Mouse (Mus musculus) heart, postnatal 25 days (tissue): ENCODE data around the gene Bgn. TPM values are rescaled to one million over a fixed set of nuclear protein-coding genes. Genes with fewer than 3 reads are reported as not detected.
"Not testable (repeated sequence)": the region's sequence is repeated elsewhere in the genome, so short reads cannot be mapped to it uniquely, and the experiment has no call there.

Experiments used
- DNase-seq: peaks from one replicate; pipeline ENCODE4 v3.0.0; 2022; ENCODE audit warnings: low spot score
- intact Hi-C: fragments of 180-260 bp; cut with DNase I; formaldehyde crosslinking; loops from one replicate; pipeline ENCODE4 v1.15.1; 2025
- total RNA-seq, 2 experiments: library from RNA; stranded (reverse); gene quantifications; 2 replicates each; pipeline ENCODE4 v1.2.3; 2021

The Bgn gene
- total RNA-seq, 2 experiments from 2014 or later, result 213 to 224 TPM

DNA sequence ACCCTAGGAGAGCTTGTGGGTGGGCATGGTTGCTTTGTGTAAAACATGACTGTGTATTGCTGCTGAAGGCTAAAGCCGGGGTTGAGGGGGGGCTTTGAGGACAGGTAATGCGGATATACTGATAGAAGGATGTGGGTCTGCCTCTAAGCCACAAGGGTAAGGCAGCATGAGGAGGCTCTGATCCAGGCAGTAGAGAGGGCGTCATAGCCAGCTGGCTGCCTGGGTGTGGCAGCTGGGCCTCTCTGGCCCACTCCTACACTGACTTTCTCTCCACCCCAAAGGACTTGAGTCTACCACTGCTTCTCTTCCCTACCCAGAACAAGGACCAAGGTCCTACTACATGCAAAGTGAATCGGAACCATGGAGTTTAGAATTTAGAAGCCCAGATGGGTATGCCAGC lies 1.5 kb downstream of the Bgn start:
- intact Hi-C loops, result no loop called here
- DNase-seq, result no peak

GRCm38 (mm10) chrX:73486920-73487319 lies 3.5 kb downstream of the Bgn start:
- DNase-seq, result no peak
- intact Hi-C loops, result no loop called here

- intact Hi-C loops, result loop anchor here (5.0 kb wide), 1 partner anchor 178 kb away; no protein-coding TSS in a partner anchor
- DNase-seq, result no peak
Measured at GRCm38 (mm10) chrX:73490186-73490585, 6.8 kb downstream of the Bgn start.

DNA sequence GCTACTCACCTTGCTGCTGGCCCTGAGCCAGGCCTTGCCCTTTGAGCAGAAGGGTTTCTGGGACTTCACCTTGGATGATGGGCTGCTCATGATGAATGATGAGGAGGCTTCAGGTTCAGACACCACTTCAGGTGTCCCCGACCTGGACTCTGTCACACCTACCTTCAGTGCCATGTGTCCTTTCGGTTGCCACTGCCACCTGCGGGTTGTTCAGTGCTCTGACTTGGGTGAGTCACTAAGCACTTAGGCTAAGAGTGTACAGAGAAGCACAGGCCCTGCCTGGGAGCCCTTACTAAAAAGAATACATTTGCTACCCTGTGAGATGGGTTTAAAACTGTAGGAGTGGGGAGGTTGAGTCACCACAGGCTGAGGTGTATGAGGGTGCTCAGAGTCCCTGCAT lies 7.4 kb downstream of the Bgn start:
- DNase-seq, result no peak
- intact Hi-C loops, result loop anchor here (5.0 kb wide), 1 partner anchor 179 kb away; no protein-coding TSS in a partner anchor

DNA sequence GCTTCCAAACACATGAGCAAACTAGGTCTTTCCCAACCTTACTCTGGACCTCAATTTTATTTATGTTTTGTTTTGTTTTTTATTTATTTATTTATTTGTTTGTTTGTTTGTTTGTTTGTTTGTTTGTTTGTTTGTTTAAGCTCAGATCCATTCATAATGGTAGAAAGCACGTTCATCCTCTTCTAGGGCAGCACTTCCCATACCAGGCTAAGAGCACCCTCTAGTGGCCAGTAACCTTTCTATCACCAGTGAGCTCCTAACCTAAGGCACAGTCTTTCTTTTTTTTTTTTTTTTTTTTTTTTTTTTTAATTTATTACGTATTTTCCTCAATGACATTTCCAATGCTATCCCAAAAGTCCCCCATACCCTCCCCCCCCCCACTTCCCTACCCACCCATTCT lies 10.2 kb downstream of the Bgn start:
- intact Hi-C loops, result loop anchor here (1.0 to 5.0 kb wide), 3 partner anchors 41 to 439 kb away; no protein-coding TSS in a partner anchor
- DNase-seq, result not testable (repeated sequence)

GRCm38 (mm10) chrX:73496746-73497145 lies 13.3 kb downstream of the Bgn start:
- intact Hi-C loops, result loop anchor here (5.0 kb wide), 1 partner anchor 489 kb away; no protein-coding TSS in a partner anchor

DNA sequence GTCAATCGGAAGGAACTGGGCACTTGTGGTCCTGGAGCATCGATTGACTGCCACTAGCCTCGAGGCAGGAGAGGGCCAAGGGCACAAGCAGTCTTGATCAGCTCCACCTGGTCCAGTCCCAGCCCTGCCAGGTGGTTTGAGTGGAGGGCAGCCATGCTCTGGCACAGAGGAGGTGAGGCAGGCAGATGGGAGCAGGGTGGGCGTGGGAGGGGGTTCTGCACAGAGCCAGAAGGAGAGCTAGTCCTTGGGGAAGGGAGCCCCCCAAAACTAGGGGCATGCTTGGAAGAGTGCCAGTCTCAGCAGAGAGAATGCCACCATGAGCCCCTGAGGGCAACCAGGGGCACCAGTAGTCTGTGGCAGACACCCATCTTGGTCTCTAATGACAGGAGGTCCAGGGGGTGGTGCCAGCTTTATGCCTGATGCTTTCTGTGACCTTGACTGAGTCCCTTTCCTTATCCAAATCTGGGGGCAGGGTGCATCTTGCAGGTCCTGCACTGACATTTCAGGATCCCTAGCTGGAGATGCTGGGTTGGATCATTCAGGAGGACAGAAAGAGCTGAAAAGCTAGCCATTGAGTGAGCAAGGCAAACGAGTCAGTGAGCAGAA lies 21.8 kb downstream of the Bgn start:
- intact Hi-C loops, result no loop called here

More at GRCm38 (mm10) chrX:73496746-73497145, 13.3 kb downstream of the Bgn start:
- no peak for DNase-seq

GRCm38 (mm10) chrX:73506577-73506976 lies 23.2 kb downstream of the Bgn start:
- no peak for DNase-seq
- intact Hi-C loops, result no loop called here

More for the DNA sequence above, 21.8 kb downstream of the Bgn start:
- DNase-seq, result no peak

DNA sequence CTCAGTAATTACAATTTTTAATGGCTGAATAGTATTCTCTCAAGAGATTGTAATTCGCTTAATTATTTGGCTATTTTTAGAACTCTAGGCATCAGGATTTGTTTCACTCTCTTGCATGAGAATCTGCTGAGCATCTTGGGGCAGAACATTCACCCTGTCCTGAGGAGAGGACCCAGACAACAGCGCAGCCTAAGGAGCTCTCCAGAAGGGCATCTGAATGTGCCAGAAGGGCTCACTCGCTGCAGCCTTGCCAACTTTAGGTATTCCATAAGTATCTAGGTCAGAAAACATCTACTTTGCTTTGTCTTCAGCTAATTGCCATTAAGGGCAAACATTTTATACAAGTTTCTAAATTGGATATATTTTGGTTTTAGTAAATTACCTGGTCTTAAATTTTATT lies 25.8 kb downstream of the Bgn start:
- no peak for DNase-seq
- intact Hi-C loops, result no loop called here

DNA sequence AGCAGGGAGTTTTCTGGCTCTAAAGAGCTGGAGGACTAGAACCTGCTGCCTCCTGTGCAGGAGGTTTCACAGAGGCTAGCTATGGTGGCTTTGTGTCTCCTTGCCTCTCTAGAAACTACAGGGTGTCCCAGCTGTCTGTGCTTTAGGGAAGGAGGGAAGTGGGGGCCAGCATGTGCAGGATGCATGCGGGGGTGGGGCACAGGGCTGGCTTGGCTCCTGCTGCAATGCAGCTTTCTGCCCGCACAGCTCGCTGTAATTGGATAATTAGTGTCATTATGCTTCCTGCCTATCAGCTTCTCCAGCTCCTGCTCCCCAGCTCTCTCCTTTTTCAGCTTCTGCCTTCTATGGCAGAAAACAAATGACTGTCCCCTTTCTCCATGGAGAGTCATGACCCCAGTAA lies 29.5 kb downstream of the Bgn start:
- intact Hi-C loops, result no loop called here
- DNase-seq, result no peak

DNA sequence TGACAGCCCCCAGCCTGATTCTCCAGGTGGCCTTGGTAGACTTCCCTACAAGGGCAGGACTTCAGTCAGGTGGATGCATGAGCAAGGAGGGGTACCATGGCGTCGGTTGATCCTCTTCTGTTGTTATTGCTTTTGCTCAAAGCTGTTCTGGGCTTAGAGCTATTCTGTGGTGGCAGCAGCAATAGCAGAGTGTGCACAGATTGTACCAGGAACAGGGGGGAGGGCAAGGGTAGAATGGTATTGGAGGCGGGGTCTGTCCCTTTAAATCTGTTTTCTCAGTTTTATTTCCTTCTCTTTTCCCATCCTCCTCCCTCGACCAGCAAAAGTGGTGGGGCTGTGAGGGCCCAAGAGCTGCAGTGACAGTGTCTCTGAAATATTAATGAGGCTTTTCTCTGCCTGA lies 33.2 kb downstream of the Bgn start:
- intact Hi-C loops, result no loop called here
- no peak for DNase-seq

DNA sequence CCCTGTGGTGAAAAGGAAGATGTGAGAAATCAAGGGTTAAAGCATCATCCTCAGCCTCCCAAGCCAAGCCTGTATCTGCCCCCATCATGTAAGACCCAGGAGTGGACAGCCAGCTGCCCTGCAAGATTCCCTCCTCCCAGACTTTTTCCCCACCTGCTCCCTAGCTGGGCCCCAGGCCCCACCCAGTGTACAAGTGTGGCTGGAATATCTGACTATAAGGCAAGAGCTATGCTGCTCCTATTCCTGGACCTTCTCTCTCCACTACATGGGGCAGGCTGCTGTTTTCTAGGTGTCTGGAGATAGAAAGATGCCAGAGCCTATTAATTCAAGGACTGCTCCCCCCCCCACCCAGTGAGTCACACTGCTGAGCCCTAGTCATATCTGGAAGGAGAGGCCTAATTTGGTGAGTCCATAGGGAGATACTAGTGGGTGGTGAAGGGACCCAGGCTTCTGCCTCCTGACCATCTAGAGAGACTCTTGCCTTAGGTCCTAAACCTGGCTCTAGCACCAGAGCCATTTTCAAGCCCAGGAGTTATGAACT lies 33.7 kb downstream of the Bgn start:
- no peak for DNase-seq
- intact Hi-C loops, result no loop called here

DNA sequence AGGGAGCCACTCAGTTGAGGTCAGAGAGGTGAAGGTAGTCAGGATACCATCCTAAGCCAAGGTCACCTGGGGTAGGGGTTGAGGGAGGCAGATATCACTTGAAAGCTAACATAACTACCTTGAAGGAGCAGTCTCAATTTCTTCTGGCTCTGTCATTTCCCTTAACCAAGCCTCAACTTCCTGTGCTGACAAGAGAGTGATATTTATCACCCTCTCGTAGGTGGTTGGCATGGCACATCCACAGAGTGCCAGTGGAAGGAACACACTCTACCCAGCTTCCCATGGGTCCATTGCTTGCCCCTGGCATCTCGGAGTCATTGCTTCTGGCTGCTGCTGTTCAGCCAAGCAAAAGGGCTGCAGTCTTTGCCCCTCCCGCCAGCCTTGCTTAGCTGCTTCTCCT lies 37.3 kb downstream of the Bgn start:
- DNase-seq, result no peak
- intact Hi-C loops, result no loop called here

GRCm38 (mm10) chrX:73524318-73525222 lies 41.2 kb downstream of the Bgn start:
- DNase-seq, result no peak
- intact Hi-C loops, result no loop called here

DNA sequence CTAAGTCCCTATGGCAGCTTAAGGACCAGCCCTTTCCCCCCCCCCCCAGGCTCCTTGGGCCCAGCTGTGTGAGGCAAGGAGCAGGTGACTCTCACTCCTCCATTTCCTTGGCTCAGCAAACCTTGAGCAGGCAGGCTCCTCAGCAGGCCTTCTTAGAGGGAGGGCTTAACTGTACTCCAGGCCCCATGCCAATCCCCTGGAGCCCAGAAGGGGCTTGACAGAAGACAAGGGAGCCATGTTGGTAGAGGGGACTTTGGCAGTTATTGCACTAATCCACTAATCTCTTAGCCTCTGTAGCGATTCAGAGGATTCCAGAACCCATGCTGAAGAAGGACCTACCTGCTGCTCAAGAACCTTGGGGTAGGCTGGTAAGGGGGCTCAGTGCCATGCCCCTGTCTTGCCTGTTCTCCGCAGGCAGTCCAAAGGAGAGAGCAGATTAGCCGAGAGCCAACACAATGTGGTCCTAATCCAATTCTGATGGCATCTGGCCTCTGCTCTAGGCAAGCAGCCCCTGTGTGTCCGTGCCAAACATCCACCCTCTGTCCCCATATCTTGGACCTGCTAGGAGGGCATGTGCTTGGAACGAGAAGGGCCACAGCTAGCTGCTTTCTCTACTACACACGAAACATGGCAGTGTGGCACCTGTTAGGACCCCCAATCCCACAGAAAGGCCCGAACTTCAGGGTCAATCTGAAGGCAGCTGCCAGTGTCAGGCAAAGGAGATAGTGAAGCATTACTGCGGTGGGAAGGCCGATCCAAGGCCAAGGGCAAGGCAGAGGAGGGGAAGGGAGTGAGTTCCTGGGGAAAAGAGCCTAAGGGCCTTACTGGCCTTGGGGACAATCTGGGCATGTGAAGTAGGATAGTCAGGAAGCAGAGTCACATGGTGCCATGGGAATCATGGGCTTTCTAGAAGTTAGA lies 42.1 kb downstream of the Bgn start:
- intact Hi-C loops, result no loop called here
- no peak for DNase-seq

DNA sequence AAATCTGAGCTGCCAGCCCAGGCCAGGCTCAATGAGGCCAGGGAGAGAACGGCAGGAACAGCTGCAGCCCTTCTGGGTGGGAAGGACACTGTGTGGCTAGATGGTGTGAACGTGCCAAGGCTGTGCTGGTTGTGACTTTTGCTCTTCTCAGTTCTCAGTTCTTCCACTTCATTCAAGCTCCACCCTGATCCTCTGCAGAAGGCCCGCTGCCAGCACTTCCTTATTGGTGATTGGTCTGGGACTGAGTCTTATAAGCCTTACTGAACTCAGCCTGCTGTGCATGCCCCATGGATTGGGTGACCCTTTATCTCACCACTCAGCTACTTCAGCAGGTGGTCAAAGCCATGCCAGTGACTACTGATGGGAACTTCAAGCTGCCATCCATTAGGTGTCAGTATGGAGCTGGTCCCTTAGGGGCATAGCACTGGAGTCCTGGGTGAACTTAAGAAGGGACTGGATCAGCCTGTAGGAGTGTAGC lies 43.0 kb downstream of the Bgn start:
- intact Hi-C loops, result no loop called here
- DNase-seq, result no peak

- DNase-seq, result no peak
- intact Hi-C loops, result no loop called here
Measured at GRCm38 (mm10) chrX:73537875-73538274, 54.5 kb downstream of the Bgn start.

DNA sequence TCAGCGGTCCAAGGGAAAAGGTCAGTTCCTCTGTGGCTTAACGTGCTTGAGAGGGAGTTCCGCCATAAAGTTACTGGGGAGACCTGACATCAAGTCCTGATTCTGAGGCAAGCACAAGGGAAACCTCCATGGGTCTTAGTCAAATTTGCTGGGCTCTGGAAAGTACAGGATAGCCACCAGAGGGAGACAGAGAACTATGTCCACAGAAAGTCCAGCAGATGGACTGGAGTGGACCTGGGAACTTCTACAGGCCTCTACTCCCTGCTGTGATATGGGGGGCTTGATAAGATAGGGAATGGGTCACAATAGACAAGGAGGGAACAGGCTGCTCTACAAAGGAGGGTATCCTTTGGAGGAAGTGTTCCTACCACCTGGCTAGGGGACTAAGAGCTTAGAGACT lies 59.9 kb downstream of the Bgn start:
- no peak for DNase-seq
- intact Hi-C loops, result no loop called here
